Mouse (Mus musculus) cortical plate, adult 2 months (tissue): ENCODE measurements around the gene Slc44a5.

Source experiments
- CTCF ChIP-seq: fragments of 200-500 bp; IDR thresholded peaks from 2 replicates; pipeline ENCODE4 v1.5.1; 2011; ENCODE audit warnings: mild to moderate bottlenecking, control low read depth, low read length; ENCODE audit not compliant: insufficient read depth; ENCODE audit errors: extremely low read depth
- POLR2A ChIP-seq: fragments of 200-500 bp; IDR thresholded peaks from 2 replicates; pipeline ENCODE4 v1.6.1; 2011; ENCODE audit warnings: mild to moderate bottlenecking, low read length, control low read depth; ENCODE audit not compliant: insufficient read depth; ENCODE audit errors: extremely low read depth

DNA sequence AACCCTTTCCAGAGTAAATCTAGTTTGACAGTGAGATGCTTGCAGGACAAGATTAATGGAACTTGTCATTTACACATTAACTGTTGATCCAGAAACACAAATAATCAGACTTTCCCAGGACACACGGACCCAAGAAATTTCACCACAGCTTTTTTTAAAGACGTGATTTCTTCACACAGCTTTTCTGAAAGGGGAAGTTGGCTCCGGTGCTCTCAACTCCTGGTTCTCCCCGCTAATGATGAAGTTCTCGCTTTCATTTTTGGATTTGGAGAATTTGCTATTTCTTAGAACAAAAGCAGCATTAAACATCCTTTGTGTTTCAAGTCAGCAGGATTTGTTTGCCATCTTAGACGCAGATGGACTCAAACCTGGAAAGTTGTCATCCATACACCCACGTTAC lies 2.6 kb downstream of the Slc44a5 start:
- TF ChIP-seq CTCF = no peak
- no peak for TF ChIP-seq POLR2A
